Mouse (Mus musculus): Measurements from ENCODE around the gene Rps29. TPM values are rescaled to one million over a fixed set of nuclear protein-coding genes. Genes with fewer than 3 reads are reported as not detected.

Gene Rps29
- polyA plus RNA-seq, 1 experiment = 1,231 TPM

GRCm38 (mm10) chr12:69119908-69120307, 39.1 kb downstream of the Rps29 start:
- Histone ChIP-seq H3K4me3 (ENCODE audit: insufficient read depth, low read length) (no peak overlapping the region), H3K27ac (ENCODE audit: insufficient read depth, low read length) (no peak overlapping the region), H3K4me1 (ENCODE audit: control insufficient read depth, insufficient read depth, low read length) (no peaks in the 10 kb centered on the region)
- TF ChIP-seq CTCF (IDR thresholded peaks at IDR 0.05; ENCODE audit: borderline replicate concordance, insufficient read depth, low read length) (no peak), POLR2A (IDR thresholded peaks at IDR 0.05; ENCODE audit: low read depth, low read length) (no peak)

Other genes with a start within 250 kb of the Rps29 start
- 2.6 and 4.7 TPM in 2 replicates for gene Lrr1, start 9.6 kb upstream of the Rps29 start, polyA plus RNA-seq (2011; ENCODE audit: insufficient read length, low read depth, missing spikeins)
- 395 and 420 TPM in 2 replicates for gene Rpl36al, start 24.9 kb upstream of the Rps29 start, polyA plus RNA-seq (2011; ENCODE audit: insufficient read length, low read depth, missing spikeins)
- 69.7 and 73.2 TPM in 2 replicates for gene Mgat2, start 25.0 kb upstream of the Rps29 start, polyA plus RNA-seq (2011; ENCODE audit: insufficient read length, low read depth, missing spikeins)
- 3.7 and 4.4 TPM in 2 replicates for gene Gm49383, start 37.9 kb upstream of the Rps29 start, polyA plus RNA-seq (2011; ENCODE audit: insufficient read length, low read depth, missing spikeins)
- 1.9 and 2.8 TPM in 2 replicates for gene Dnaaf2, start 39.2 kb upstream of the Rps29 start, polyA plus RNA-seq (2011; ENCODE audit: insufficient read length, low read depth, missing spikeins)
- gene Gm49384, start 45.1 kb upstream of the Rps29 start, polyA plus RNA-seq (2011; ENCODE audit: insufficient read length, low read depth, missing spikeins) = 10.8 and 12.2 TPM in 2 replicates
- 10.0 and 11.9 TPM in 2 replicates for gene Pole2, start 69.0 kb upstream of the Rps29 start, polyA plus RNA-seq (2011; ENCODE audit: insufficient read length, low read depth, missing spikeins)
- 5.9 and 6.7 TPM in 2 replicates for gene Klhdc1, start 82.0 kb upstream of the Rps29 start, polyA plus RNA-seq (2011; ENCODE audit: insufficient read length, low read depth, missing spikeins)
- 76.8 and 88.5 TPM in 2 replicates for gene Klhdc2, start 137.5 kb upstream of the Rps29 start, polyA plus RNA-seq (2011; ENCODE audit: insufficient read length, low read depth, missing spikeins)
- gene Nemf, start 198.0 kb upstream of the Rps29 start, polyA plus RNA-seq (2011; ENCODE audit: insufficient read length, low read depth, missing spikeins) = 57.2 and 70.2 TPM in 2 replicates
- gene Arf6, start 213.0 kb upstream of the Rps29 start, polyA plus RNA-seq (2011; ENCODE audit: insufficient read length, low read depth, missing spikeins) = 106 and 119 TPM in 2 replicates
- not detected in 2 replicates for gene Gm9887, start 213.3 kb upstream of the Rps29 start, polyA plus RNA-seq (2011; ENCODE audit: insufficient read length, low read depth, missing spikeins)